Mouse (Mus musculus) embryonic facial prominence, embryonic 12.5 days (tissue): ENCODE results near the gene Traf6. TPM values are rescaled to one million over a fixed set of nuclear protein-coding genes. Genes with fewer than 3 reads are reported as not detected.
"Not testable (repeated sequence)": the region's sequence is repeated elsewhere in the genome, so short reads cannot be mapped to it uniquely, and the experiment has no call there.

ENCODE experiments used
- ATAC-seq: fragments of 200-750 bp; cut with Nextera tagmentation; 2 replicates; pipeline ENCODE4 v1.8.0; 2017; ENCODE audit not compliant: insufficient number of reproducible peaks, insufficient read depth, low FRiP score, low TSS enrichment
- H3K27ac ChIP-seq: fragments of 300-500 bp; sonication (generic); 2 replicates; pipeline ENCODE4 v1.5.1; 2016; ENCODE audit warnings: mild to moderate bottlenecking
- H3K27me3 ChIP-seq: fragments of 300-500 bp; sonication (generic); 2 replicates; pipeline ENCODE4 v1.6.1; 2016; ENCODE audit warnings: mild to moderate bottlenecking, moderate library complexity
- H3K36me3 ChIP-seq: fragments of 300-500 bp; sonication (generic); 2 replicates; pipeline ENCODE4 v1.6.1; 2016; ENCODE audit warnings: mild to moderate bottlenecking
- H3K4me1 ChIP-seq: fragments of 300-500 bp; sonication (generic); 2 replicates; pipeline ENCODE4 v1.6.1; 2016
- H3K4me2 ChIP-seq: fragments of 300-500 bp; sonication (generic); replicated peaks from 2 replicates; pipeline ENCODE4 v1.6.1; 2016; ENCODE audit warnings: mild to moderate bottlenecking, moderate library complexity
- H3K4me3 ChIP-seq: fragments of 300-500 bp; sonication (generic); 2 replicates; pipeline ENCODE4 v1.5.1; 2016; ENCODE audit warnings: mild to moderate bottlenecking
- H3K9ac ChIP-seq: fragments of 300-500 bp; sonication (generic); 2 replicates; pipeline ENCODE4 v1.6.1; 2016; ENCODE audit warnings: mild to moderate bottlenecking, moderate library complexity
- H3K9me3 ChIP-seq: fragments of 300-500 bp; sonication (generic); 2 replicates; pipeline ENCODE4 v1.6.1; 2016; ENCODE audit warnings: mild to moderate bottlenecking, moderate library complexity
- WGBS: fragments of 180-500 bp; shearing (Covaris S2); methylation state at CpG from one replicate; pipeline ENCODE4 v1.1.7; 2016; 5-methylcytosine and 5-hydroxymethylcytosine counted together
- polyA plus RNA-seq: library from polyadenylated mRNA; unstranded; fragments of >200 nt; fragmentation: Nextera tagmentation; extraction: Ambion mirVana; gene quantifications from 2 replicates; pipeline ENCODE4 v1.2.1, GENCODE M21; 2016

Gene Traf6
- polyA plus RNA-seq, 1 experiment from 2014 or later, result 11.4 TPM

DNA sequence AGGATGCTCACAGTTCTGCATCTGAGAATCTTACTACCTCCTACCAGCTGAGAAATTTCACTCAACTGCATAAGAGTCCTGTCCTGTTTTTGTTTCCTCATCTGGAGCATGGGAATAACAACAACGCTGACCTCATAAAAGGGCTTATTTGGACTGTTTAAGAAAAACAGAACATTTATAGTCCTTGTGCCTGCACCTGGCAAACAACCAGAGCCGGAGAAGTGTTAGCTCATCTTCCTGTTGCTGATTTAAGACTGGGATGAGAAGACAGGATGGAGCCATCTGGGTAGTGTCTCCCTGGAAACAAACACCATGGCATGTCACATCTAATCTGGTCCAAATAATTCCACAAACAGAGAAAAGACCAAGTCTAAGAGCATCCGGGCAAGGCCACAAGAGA lies 55.3 kb downstream of the Traf6 start:
- Histone ChIP-seq H3K36me3 (peaks cover 18% of the 10 kb centered on the region; the same call in 1 of the 2 replicates), H3K9ac (no peak overlapping the region), H3K4me1 (no peaks in the 10 kb centered on the region), H3K4me3 (no peak overlapping the region), H3K9me3 (no peaks in the 10 kb centered on the region), H3K27ac (no peak overlapping the region), H3K4me2 (no peak overlapping the region), H3K27me3 (no peaks in the 10 kb centered on the region)
- WGBS, result 90% methylated on average over 3 of the region's 3 CpGs
- ATAC-seq, result no peak

GRCm38 (mm10) chr2:101739914-101740313 lies 61.7 kb downstream of the Traf6 start:
- no peak overlapping the region for H3K4me2 ChIP-seq
- no peaks in the 10 kb centered on the region for H3K27me3 ChIP-seq
- no peak overlapping the region for H3K9ac ChIP-seq
- WGBS, result 61% methylated on average over 5 of the region's 5 CpGs
- H3K27ac ChIP-seq, result no peak overlapping the region
- H3K4me3 ChIP-seq, result no peak overlapping the region
- H3K9me3 ChIP-seq, result no peaks in the 10 kb centered on the region
- ATAC-seq, result no peak
- H3K4me1 ChIP-seq, result peaks cover 11% of the 10 kb centered on the region
- 0 out of 2 replicates have a peak, but pooled peaks cover 3% of the 10 kb centered on the region for H3K36me3 ChIP-seq

DNA sequence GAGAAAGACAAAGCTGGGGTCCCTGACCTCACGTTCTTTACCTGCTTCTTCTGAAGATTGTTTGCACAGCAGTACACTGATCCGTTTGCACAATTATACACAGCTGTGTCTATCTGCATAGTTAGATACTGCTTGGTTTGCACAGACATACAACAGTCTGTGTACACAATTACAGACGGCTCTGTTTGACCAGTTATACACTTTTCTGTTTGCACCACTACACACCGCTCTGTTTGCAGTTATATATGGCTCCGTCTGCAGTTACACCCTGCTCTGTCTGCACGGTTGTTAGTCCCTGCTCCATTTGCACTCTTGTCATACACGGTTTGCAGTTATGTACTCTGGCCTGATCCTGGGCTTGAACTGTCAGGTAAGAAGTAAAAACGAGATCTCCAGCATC lies 63.4 kb downstream of the Traf6 start:
- WGBS, result 74% methylated on average over 8 of the region's 8 CpGs
- no peak for ATAC-seq
- no peaks in the 10 kb centered on the region for H3K9me3 ChIP-seq
- H3K4me2 ChIP-seq, result no peak overlapping the region
- H3K27me3 ChIP-seq, result no peaks in the 10 kb centered on the region
- H3K27ac ChIP-seq, result no peak overlapping the region
- 0 out of 2 replicates have a peak, but pooled peaks cover 3% of the 10 kb centered on the region for H3K36me3 ChIP-seq
- H3K4me1 ChIP-seq, result peaks cover 11% of the 10 kb centered on the region
- no peak overlapping the region for H3K4me3 ChIP-seq
- no peak overlapping the region for H3K9ac ChIP-seq

- peaks cover 11% of the 10 kb centered on the region for H3K4me1 ChIP-seq
- H3K9ac ChIP-seq, result no peak overlapping the region
- no peak overlapping the region for H3K4me3 ChIP-seq
- H3K9me3 ChIP-seq, result no peaks in the 10 kb centered on the region
- 0 out of 2 replicates have a peak, but pooled peaks cover 3% of the 10 kb centered on the region for H3K36me3 ChIP-seq
- ATAC-seq, result no peak
- H3K27me3 ChIP-seq, result no peaks in the 10 kb centered on the region
- no peak overlapping the region for H3K4me2 ChIP-seq
- WGBS, result 84% methylated on average over 7 of the region's 7 CpGs
- H3K27ac ChIP-seq, result no peak overlapping the region
These were observed 64.0 kb downstream of the Traf6 start for GRCm38 (mm10) chr2:101742072-101742860.

GRCm38 (mm10) chr2:101745656-101746055 lies 67.4 kb downstream of the Traf6 start:
- 100% methylated on average over 1 of the region's 2 CpGs for WGBS
- not testable (repeated sequence) for H3K4me2 ChIP-seq, ATAC-seq

DNA sequence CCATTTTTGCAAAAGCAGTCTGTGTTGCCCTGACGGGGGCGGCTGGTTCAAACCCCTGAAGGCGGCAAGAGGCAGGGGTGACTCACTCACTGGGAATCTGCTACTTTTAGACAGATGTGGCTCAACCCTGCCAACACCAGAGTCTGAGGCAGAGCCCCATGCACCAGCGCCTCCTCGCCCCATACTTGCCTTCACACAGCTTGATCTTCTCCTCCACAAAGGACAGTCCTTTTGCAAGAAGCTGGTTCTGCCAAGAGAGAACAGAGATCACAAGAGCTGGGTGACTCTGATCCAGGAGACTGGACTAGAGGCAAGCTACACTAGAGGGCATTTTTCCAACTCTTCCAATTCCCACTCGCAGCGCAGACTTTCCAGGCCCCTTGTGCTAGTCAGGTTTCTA lies 68.3 kb downstream of the Traf6 start:
- WGBS, result 86% methylated on average over 7 of the region's 7 CpGs

More at GRCm38 (mm10) chr2:101745656-101746055, 67.4 kb downstream of the Traf6 start:
- not testable (repeated sequence) for H3K4me3 ChIP-seq, H3K27ac ChIP-seq, H3K9ac ChIP-seq, H3K4me1 ChIP-seq, H3K27me3 ChIP-seq, H3K9me3 ChIP-seq, H3K36me3 ChIP-seq

More for the DNA sequence above, 68.3 kb downstream of the Traf6 start:
- H3K9me3 ChIP-seq, result no peaks in the 10 kb centered on the region
- no peaks in the 10 kb centered on the region for H3K27me3 ChIP-seq
- ATAC-seq, result no peak
- no peak overlapping the region for H3K9ac ChIP-seq
- H3K27ac ChIP-seq, result no peak overlapping the region
- H3K4me3 ChIP-seq, result no peak overlapping the region
- H3K4me2 ChIP-seq, result no peak overlapping the region
- 0 out of 2 replicates have a peak, but pooled peaks cover 3% of the 10 kb centered on the region for H3K36me3 ChIP-seq
- peaks cover 15% of the 10 kb centered on the region for H3K4me1 ChIP-seq

Other genes starting within 250 kb of the Traf6 start
- 0.09 and 0.31 TPM in 2 replicates for gene Rag2, start 53.7 kb upstream of the Traf6 start, polyA plus RNA-seq
- 0.60 and 0.81 TPM in 2 replicates for gene Rag1, start 28.9 kb upstream of the Traf6 start, polyA plus RNA-seq
- gene B230118H07Rik, start 28.9 kb upstream of the Traf6 start, polyA plus RNA-seq, result 59.3 and 59.9 TPM in 2 replicates
- gene Prr5l, start 204.6 kb downstream of the Traf6 start, polyA plus RNA-seq, result 21.4 and 27.6 TPM in 2 replicates
- 62.8 and 65.3 TPM in 2 replicates for gene Commd9, start 207.8 kb downstream of the Traf6 start, polyA plus RNA-seq